Mouse (Mus musculus) midbrain, postnatal 0 days (tissue): ENCODE measurements around the gene Ercc6l2. TPM values are rescaled to one million over a fixed set of nuclear protein-coding genes. Genes with fewer than 3 reads are reported as not detected.
A peak's percentile ranks its signal among the peaks of the same experiment; 100 is the strongest.

Source experiments
- ATAC-seq: fragments of 200-750 bp; cut with Nextera tagmentation; 2 replicates; pipeline ENCODE4 v1.8.0; 2017; ENCODE audit warnings: moderate number of reproducible peaks, mild to moderate bottlenecking, moderate TSS enrichment, moderate library complexity; ENCODE audit not compliant: low FRiP score
- DNase-seq: peaks from one replicate; pipeline ENCODE4 v3.0.0-alpha.2; 2015; ENCODE audit warnings: low spot score
- H3K27ac ChIP-seq: fragments of 300-500 bp; sonication (generic); 2 replicates; pipeline ENCODE4 v1.5.1; 2014; ENCODE audit warnings: low read depth, mild to moderate bottlenecking, low read length, mixed read lengths
- H3K27me3 ChIP-seq: fragments of 300-500 bp; sonication (generic); 2 replicates; pipeline ENCODE4 v1.6.1; 2014; ENCODE audit warnings: low read length, control low read depth, mixed read lengths; ENCODE audit not compliant: insufficient read depth
- H3K36me3 ChIP-seq: fragments of 300-500 bp; sonication (generic); 2 replicates; pipeline ENCODE4 v1.6.1; 2014; ENCODE audit warnings: low read length, control low read depth, mixed read lengths; ENCODE audit not compliant: insufficient read depth
- H3K4me1 ChIP-seq: fragments of 300-500 bp; sonication (generic); 2 replicates; pipeline ENCODE4 v1.6.1; 2014; ENCODE audit warnings: mild to moderate bottlenecking, control low read depth, antibody characterized with exemption, low read length, mixed read lengths; ENCODE audit not compliant: insufficient read depth
- H3K4me2 ChIP-seq: fragments of 300-500 bp; sonication (generic); 2 replicates; pipeline ENCODE4 v1.6.1; 2014; ENCODE audit warnings: low read depth, mild to moderate bottlenecking, low read length, mixed read lengths; ENCODE audit not compliant: poor library complexity, severe bottlenecking
- H3K4me3 ChIP-seq: fragments of 300-500 bp; sonication (generic); 2 replicates; pipeline ENCODE4 v1.5.1; 2014; ENCODE audit warnings: low read depth, mild to moderate bottlenecking, low read length, moderate library complexity
- H3K9ac ChIP-seq: fragments of 300-500 bp; sonication (generic); replicated peaks from 2 replicates; pipeline ENCODE4 v1.6.1; 2014; ENCODE audit warnings: mild to moderate bottlenecking, low read length, moderate library complexity, mixed read lengths; ENCODE audit not compliant: poor library complexity, severe bottlenecking
- H3K9me3 ChIP-seq: fragments of 300-500 bp; sonication (generic); 2 replicates; pipeline ENCODE4 v1.6.1; 2016; ENCODE audit warnings: low read length, control low read depth
- CTCF ChIP-seq: IDR thresholded peaks from 2 replicates; pipeline ENCODE4 v1.5.1; 2016; ENCODE audit warnings: antibody characterized with exemption, mild to moderate bottlenecking
- WGBS: fragments of 180-500 bp; shearing (Covaris S2); extraction: QIAGEN DNeasy Blood & Tissue Kit; methylation state at CpG from one replicate; pipeline ENCODE4 v1.1.7; 2014; 5-methylcytosine and 5-hydroxymethylcytosine counted together
- polyA plus RNA-seq: library from polyadenylated mRNA; unstranded; fragments of >200 nt; fragmentation: Nextera tagmentation; extraction: Ambion mirVana; gene quantifications from 2 replicates; pipeline ENCODE4 v1.2.1, GENCODE M21; 2015
- total RNA-seq: library from RNA; depleted of rRNA; stranded (reverse); fragments of >200 nt; gene quantifications from 2 replicates; pipeline ENCODE4 v1.2.3, GENCODE M21; 2014; rRNA removed

Gene Ercc6l2
- total RNA-seq (13.5 and 16.7 TPM in 2 replicates), polyA plus RNA-seq (10.9 and 11.8 TPM in 2 replicates)

GRCm38 (mm10) chr13:63814746-63815681, at the start of gene Ercc6l2:
TSS of gene Ercc6l2 (plus strand) at chr13:63815240.
- peak within 1 kb of the TSS; percentile 88 for H3K27ac ChIP-seq

GRCm38 (mm10) chr13:63766065-63766464, 49.0 kb upstream of the Ercc6l2 start:
- Histone ChIP-seq H3K4me2 (no peak overlapping the region), H3K4me3 (no peak overlapping the region), H3K4me1 (no peaks in the 10 kb centered on the region), H3K27ac (no peak overlapping the region), H3K9ac (no peak overlapping the region), H3K9me3 (no peaks in the 10 kb centered on the region), H3K27me3 (0 out of 2 replicates have a peak, but pooled peaks cover 7% of the 10 kb centered on the region), H3K36me3 (no peaks in the 10 kb centered on the region)
- ATAC-seq (no peak), DNase-seq (no peak)
- 75% methylated on average over 11 of the region's 11 CpGs for WGBS
- no peak for TF ChIP-seq CTCF

More at GRCm38 (mm10) chr13:63814746-63815681, at the start of gene Ercc6l2:
- H3K4me2 ChIP-seq: peak within 1 kb of the TSS; percentile 74
- H3K36me3 ChIP-seq: no peaks in the 10 kb centered on the region
- H3K9me3 ChIP-seq: no peaks in the 10 kb centered on the region
- no peaks in the 10 kb centered on the region for H3K4me1 ChIP-seq
- under 1% methylated on average over 86 of the region's 87 CpGs for WGBS
- H3K4me3 ChIP-seq: peak within 1 kb of the TSS; percentile 57
- no peaks in the 10 kb centered on the region for H3K27me3 ChIP-seq
- ATAC-seq (peak; percentile 99), DNase-seq (peak; percentile 100)
- TF ChIP-seq CTCF: peak; percentile 28; the same call in 1 of the 2 replicates
- H3K9ac ChIP-seq: peak within 1 kb of the TSS; percentile 88

GRCm38 (mm10) chr13:63771009-63771408, 44.0 kb upstream of the Ercc6l2 start:
- Histone ChIP-seq H3K4me1 (no peaks in the 10 kb centered on the region), H3K27ac (no peak overlapping the region), H3K36me3 (no peaks in the 10 kb centered on the region), H3K27me3 (0 out of 2 replicates have a peak, but pooled peaks cover 3% of the 10 kb centered on the region), H3K4me3 (no peak overlapping the region), H3K4me2 (no peak overlapping the region), H3K9ac (no peak overlapping the region), H3K9me3 (no peaks in the 10 kb centered on the region)
- no peak for TF ChIP-seq CTCF
- no peak for ATAC-seq
- 85% methylated on average over 3 of the region's 3 CpGs for WGBS
- no peak for DNase-seq

GRCm38 (mm10) chr13:63778925-63779324, 36.1 kb upstream of the Ercc6l2 start:
- no peak overlapping the region for H3K4me3 ChIP-seq
- H3K9me3 ChIP-seq: no peaks in the 10 kb centered on the region
- no peaks in the 10 kb centered on the region for H3K27me3 ChIP-seq
- no peak overlapping the region for H3K4me2 ChIP-seq
- H3K9ac ChIP-seq: no peak overlapping the region
- TF ChIP-seq CTCF: no peak
- H3K4me1 ChIP-seq: no peaks in the 10 kb centered on the region
- DNase-seq: no peak
- ATAC-seq: no peak
- no peaks in the 10 kb centered on the region for H3K36me3 ChIP-seq
- H3K27ac ChIP-seq: no peak overlapping the region
- WGBS: 73% methylated on average over 4 of the region's 4 CpGs

- no peaks in the 10 kb centered on the region for H3K4me1 ChIP-seq
- no peak overlapping the region for H3K9ac ChIP-seq
- no peak overlapping the region for H3K27ac ChIP-seq
- no peaks in the 10 kb centered on the region for H3K27me3 ChIP-seq
- DNase-seq (peak; percentile 91), ATAC-seq (0 out of 2 replicates have a peak, but pooled peaks have one; percentile 63)
- no peaks in the 10 kb centered on the region for H3K9me3 ChIP-seq
- H3K36me3 ChIP-seq: no peaks in the 10 kb centered on the region
- no peak for TF ChIP-seq CTCF
- H3K4me2 ChIP-seq: no peak overlapping the region
- no peak overlapping the region for H3K4me3 ChIP-seq
- 48% methylated on average over 2 of the region's 2 CpGs for WGBS
Measured at GRCm38 (mm10) chr13:63779376-63780291, 35.4 kb upstream of the Ercc6l2 start.
